Mouse (Mus musculus) spleen, adult 2 months (tissue): Measurements from ENCODE around the gene Nbas.

Source experiments
- CTCF ChIP-seq: fragments of 200-500 bp; IDR thresholded peaks from 2 replicates; pipeline ENCODE4 v1.5.1; 2011; ENCODE audit warnings: mild to moderate bottlenecking, inconsistent platforms; ENCODE audit not compliant: insufficient read depth, insufficient read length, insufficient replicate concordance; ENCODE audit errors: extremely low read depth
- POLR2A ChIP-seq: fragments of 200-500 bp; IDR thresholded peaks from 2 replicates; pipeline ENCODE4 v1.6.1; 2011; ENCODE audit warnings: low read depth, low read length, inconsistent platforms

DNA sequence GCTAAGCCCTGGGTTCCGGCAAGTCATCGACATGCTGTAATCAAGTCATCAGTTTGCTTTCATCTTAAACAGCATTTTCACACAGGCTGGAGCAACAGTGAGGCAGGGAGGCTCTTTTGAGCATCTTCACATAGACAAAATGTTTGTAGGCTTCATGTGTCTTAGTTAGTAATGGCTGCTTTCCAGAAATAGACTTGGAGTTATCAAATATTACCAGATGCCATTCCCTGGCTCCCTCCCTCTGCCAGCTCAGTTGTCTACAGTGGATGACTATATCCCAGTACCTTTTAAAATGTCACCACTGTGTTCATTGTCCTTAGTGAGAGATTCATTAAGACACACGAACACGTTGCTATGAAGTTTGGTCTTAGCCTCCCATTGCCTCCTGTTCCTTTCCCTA lies 270.2 kb downstream of the Nbas start:
- no peak for TF ChIP-seq POLR2A
- TF ChIP-seq CTCF = no peak
